Mouse (Mus musculus): ENCODE results near the gene Sass6. TPM values are rescaled to one million over a fixed set of nuclear protein-coding genes. Genes with fewer than 3 reads are reported as not detected.

Sass6 gene
- polyA plus RNA-seq, 1 experiment: 19.9 TPM

- H3K27ac ChIP-seq (ENCODE audit: insufficient read depth, low read depth, low read length): no peak overlapping the region
- H3K4me1 ChIP-seq (ENCODE audit: control insufficient read depth, insufficient read depth, low read length): peaks cover 7% of the 10 kb centered on the region
- no peak overlapping the region for H3K4me3 ChIP-seq (ENCODE audit: insufficient read depth, low read length)
- TF ChIP-seq CTCF (IDR thresholded peaks at IDR 0.05; ENCODE audit: low read depth, low read length) (no peak), POLR2A (IDR thresholded peaks at IDR 0.05; ENCODE audit: borderline replicate concordance, low read depth, low read length) (no peak)
Observed at GRCm38 (mm10) chr3:116620636-116621370, 26.0 kb downstream of the Sass6 start.

GRCm38 (mm10) chr3:116622641-116623040 lies 27.9 kb downstream of the Sass6 start:
- Histone ChIP-seq H3K4me1 (ENCODE audit: control insufficient read depth, insufficient read depth, low read length) (no peaks in the 10 kb centered on the region), H3K4me3 (ENCODE audit: insufficient read depth, low read length) (no peak overlapping the region), H3K27ac (ENCODE audit: insufficient read depth, low read depth, low read length) (no peak overlapping the region)
- TF ChIP-seq CTCF (IDR thresholded peaks at IDR 0.05; ENCODE audit: low read depth, low read length) (no peak), POLR2A (IDR thresholded peaks at IDR 0.05; ENCODE audit: borderline replicate concordance, low read depth, low read length) (no peak)

GRCm38 (mm10) chr3:116631459-116631858 lies 36.7 kb downstream of the Sass6 start:
- Histone ChIP-seq H3K4me1 (ENCODE audit: control insufficient read depth, insufficient read depth, low read length) (peaks cover 25% of the 10 kb centered on the region), H3K27ac (ENCODE audit: insufficient read depth, low read depth, low read length) (no peak overlapping the region), H3K4me3 (ENCODE audit: insufficient read depth, low read length) (no peak overlapping the region)
- TF ChIP-seq POLR2A (IDR thresholded peaks at IDR 0.05; ENCODE audit: borderline replicate concordance, low read depth, low read length) (no peak), CTCF (IDR thresholded peaks at IDR 0.05; ENCODE audit: low read depth, low read length) (no peak)

- Histone ChIP-seq H3K27ac (ENCODE audit: insufficient read depth, low read depth, low read length) (no peak overlapping the region), H3K4me3 (ENCODE audit: insufficient read depth, low read length) (no peak overlapping the region), H3K4me1 (ENCODE audit: control insufficient read depth, insufficient read depth, low read length) (peaks cover 27% of the 10 kb centered on the region)
- TF ChIP-seq POLR2A (IDR thresholded peaks at IDR 0.05; ENCODE audit: borderline replicate concordance, low read depth, low read length) (no peak), CTCF (IDR thresholded peaks at IDR 0.05; ENCODE audit: low read depth, low read length) (no peak)
Observed at GRCm38 (mm10) chr3:116632971-116633370, 38.2 kb downstream of the Sass6 start.

GRCm38 (mm10) chr3:116634091-116634490 lies 39.3 kb downstream of the Sass6 start:
- Histone ChIP-seq H3K27ac (ENCODE audit: insufficient read depth, low read depth, low read length) (peak overlapping the region; percentile 41), H3K4me1 (ENCODE audit: control insufficient read depth, insufficient read depth, low read length) (peaks cover 30% of the 10 kb centered on the region), H3K4me3 (ENCODE audit: insufficient read depth, low read length) (no peak overlapping the region)
- no peak for TF ChIP-seq CTCF (IDR thresholded peaks at IDR 0.05; ENCODE audit: low read depth, low read length)
- no peak for TF ChIP-seq POLR2A (IDR thresholded peaks at IDR 0.05; ENCODE audit: borderline replicate concordance, low read depth, low read length)

- TF ChIP-seq CTCF (IDR thresholded peaks at IDR 0.05; ENCODE audit: low read depth, low read length) (no peak), POLR2A (IDR thresholded peaks at IDR 0.05; ENCODE audit: borderline replicate concordance, low read depth, low read length) (no peak)
- H3K27ac ChIP-seq (ENCODE audit: insufficient read depth, low read depth, low read length): no peak overlapping the region
- H3K4me1 ChIP-seq (ENCODE audit: control insufficient read depth, insufficient read depth, low read length): peaks cover 33% of the 10 kb centered on the region
- no peak overlapping the region for H3K4me3 ChIP-seq (ENCODE audit: insufficient read depth, low read length)
Observed at GRCm38 (mm10) chr3:116634853-116635252, 40.1 kb downstream of the Sass6 start.

- TF ChIP-seq CTCF (IDR thresholded peaks at IDR 0.05; ENCODE audit: low read depth, low read length) (no peak), POLR2A (IDR thresholded peaks at IDR 0.05; ENCODE audit: borderline replicate concordance, low read depth, low read length) (no peak)
- H3K27ac ChIP-seq (ENCODE audit: insufficient read depth, low read depth, low read length): no peak overlapping the region
- H3K4me1 ChIP-seq (ENCODE audit: control insufficient read depth, insufficient read depth, low read length): peaks cover 36% of the 10 kb centered on the region
- H3K4me3 ChIP-seq (ENCODE audit: insufficient read depth, low read length): no peak overlapping the region
Observed at GRCm38 (mm10) chr3:116635799-116636198, 41.0 kb downstream of the Sass6 start.

GRCm38 (mm10) chr3:116637693-116638476 lies 43.1 kb downstream of the Sass6 start:
- TF ChIP-seq POLR2A (IDR thresholded peaks at IDR 0.05; ENCODE audit: borderline replicate concordance, low read depth, low read length) (no peak), CTCF (IDR thresholded peaks at IDR 0.05; ENCODE audit: low read depth, low read length) (no peak)
- Histone ChIP-seq H3K4me1 (ENCODE audit: control insufficient read depth, insufficient read depth, low read length) (peaks cover 38% of the 10 kb centered on the region), H3K4me3 (ENCODE audit: insufficient read depth, low read length) (no peak overlapping the region), H3K27ac (ENCODE audit: insufficient read depth, low read depth, low read length) (no peak overlapping the region)

- no peak overlapping the region for H3K27ac ChIP-seq (ENCODE audit: insufficient read depth, low read depth, low read length)
- no peak for TF ChIP-seq CTCF (IDR thresholded peaks at IDR 0.05; ENCODE audit: low read depth, low read length)
- no peak for TF ChIP-seq POLR2A (IDR thresholded peaks at IDR 0.05; ENCODE audit: borderline replicate concordance, low read depth, low read length)
- peaks cover 32% of the 10 kb centered on the region for H3K4me1 ChIP-seq (ENCODE audit: control insufficient read depth, insufficient read depth, low read length)
- no peak overlapping the region for H3K4me3 ChIP-seq (ENCODE audit: insufficient read depth, low read length)
Observed at GRCm38 (mm10) chr3:116638572-116638971, 43.8 kb downstream of the Sass6 start.

GRCm38 (mm10) chr3:116640024-116640423 lies 45.2 kb downstream of the Sass6 start:
- no peak overlapping the region for H3K4me3 ChIP-seq (ENCODE audit: insufficient read depth, low read length)
- H3K4me1 ChIP-seq (ENCODE audit: control insufficient read depth, insufficient read depth, low read length): peaks cover 20% of the 10 kb centered on the region
- no peak for TF ChIP-seq POLR2A (IDR thresholded peaks at IDR 0.05; ENCODE audit: borderline replicate concordance, low read depth, low read length)
- no peak for TF ChIP-seq CTCF (IDR thresholded peaks at IDR 0.05; ENCODE audit: low read depth, low read length)
- H3K27ac ChIP-seq (ENCODE audit: insufficient read depth, low read depth, low read length): no peak overlapping the region

All from bone marrow macrophage, adult 2 months (primary cell).